Mouse (Mus musculus) liver, embryonic 13.5 days (tissue): Measurements from ENCODE around the gene BC024978. TPM values are rescaled to one million over a fixed set of nuclear protein-coding genes. Genes with fewer than 3 reads are reported as not detected.
A peak's percentile ranks its signal among the peaks of the same experiment; 100 is the strongest.

Experiments used
- ATAC-seq: fragments of 200-750 bp; cut with Nextera tagmentation; 2 replicates; pipeline ENCODE4 v1.8.0; 2017; ENCODE audit warnings: low read depth, mild to moderate bottlenecking, moderate number of reproducible peaks, moderate library complexity
- DNase-seq: peaks from one replicate; pipeline ENCODE4 v3.0.0; 2022
- H3K27ac ChIP-seq: fragments of 300-500 bp; sonication (generic); 2 replicates; pipeline ENCODE4 v1.5.1; 2015; ENCODE audit warnings: moderate library complexity, mild to moderate bottlenecking, inconsistent platforms
- H3K27me3 ChIP-seq: fragments of 300-500 bp; sonication (generic); 2 replicates; pipeline ENCODE4 v1.6.1; 2015; ENCODE audit warnings: mild to moderate bottlenecking, inconsistent platforms
- H3K36me3 ChIP-seq: fragments of 300-500 bp; sonication (generic); 2 replicates; pipeline ENCODE4 v1.6.1; 2015; ENCODE audit warnings: mild to moderate bottlenecking, inconsistent platforms
- H3K4me1 ChIP-seq: fragments of 300-500 bp; sonication (generic); replicated peaks from 2 replicates; pipeline ENCODE4 v1.6.1; 2015; ENCODE audit warnings: inconsistent platforms
- H3K4me2 ChIP-seq: fragments of 300-500 bp; sonication (generic); 2 replicates; pipeline ENCODE4 v1.6.1; 2015; ENCODE audit warnings: inconsistent platforms, mild to moderate bottlenecking, moderate library complexity
- H3K4me3 ChIP-seq: fragments of 300-500 bp; sonication (generic); replicated peaks from 2 replicates; pipeline ENCODE4 v1.5.1; 2015; ENCODE audit warnings: mild to moderate bottlenecking, inconsistent platforms
- H3K9ac ChIP-seq: fragments of 300-500 bp; sonication (generic); 2 replicates; pipeline ENCODE4 v1.6.1; 2015; ENCODE audit warnings: mild to moderate bottlenecking, inconsistent platforms
- H3K9me3 ChIP-seq: fragments of 300-500 bp; sonication (generic); replicated peaks from 2 replicates; pipeline ENCODE4 v1.6.1; 2016; ENCODE audit warnings: inconsistent platforms
- WGBS: fragments of 180-500 bp; shearing (Covaris S2); methylation state at CpG from one replicate; pipeline ENCODE4 v1.1.7; 2015; ENCODE audit not compliant: insufficient replicate concordance; 5-methylcytosine and 5-hydroxymethylcytosine counted together
- polyA plus RNA-seq: library from polyadenylated mRNA; unstranded; fragments of >200 nt; fragmentation: Nextera tagmentation; extraction: Ambion mirVana; gene quantifications from 2 replicates; pipeline ENCODE4 v1.2.1, GENCODE M21; 2015

BC024978 gene
- polyA plus RNA-seq, 1 experiment from 2014 or later: 0.62 TPM

DNA sequence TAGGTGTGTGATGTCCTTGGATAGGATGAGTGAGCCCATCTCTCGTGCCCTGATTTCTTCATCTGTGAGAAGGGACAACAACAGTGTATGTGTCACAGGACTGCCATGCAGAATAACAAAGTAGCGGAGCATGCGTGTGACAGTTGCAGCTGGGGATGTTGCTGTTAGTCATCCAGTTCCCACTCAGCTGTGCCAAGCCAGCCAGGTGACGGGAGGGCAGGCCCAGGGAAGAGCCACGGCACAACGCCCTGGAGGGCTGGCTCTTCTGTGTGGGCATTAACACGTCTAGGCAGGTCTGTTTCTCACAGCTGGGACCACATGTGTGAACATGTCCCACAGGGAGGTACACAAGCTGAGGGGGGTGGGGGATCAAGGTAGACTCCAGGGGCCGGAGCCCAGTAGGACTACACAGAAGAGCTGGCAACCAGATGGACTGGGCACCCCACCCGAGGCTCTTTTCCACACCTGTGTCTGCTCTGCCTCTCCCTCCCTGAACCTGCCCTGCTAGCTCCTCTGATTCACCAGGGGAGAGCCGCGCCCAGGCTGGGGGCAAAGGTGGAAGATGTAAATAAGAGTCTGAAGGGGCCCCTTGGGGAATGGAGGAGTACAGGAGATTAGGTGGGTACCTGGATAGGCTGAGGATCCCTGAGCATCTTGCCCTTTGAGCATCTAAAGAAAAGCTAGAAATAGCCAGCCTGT is 29.4 kb downstream of the BC024978 start:
- WGBS: 83% methylated on average over 11 of the region's 11 CpGs
- peaks cover 84% of the 10 kb centered on the region for H3K4me1 ChIP-seq
- DNase-seq: no peak
- H3K4me2 ChIP-seq: peak overlapping the region; percentile 96
- H3K27ac ChIP-seq: 0 out of 2 replicates have a peak overlapping the region, but pooled peaks have one; percentile 13
- 0 out of 2 replicates have a peak overlapping the region, but pooled peaks have one; percentile 84 for H3K4me3 ChIP-seq
- H3K9me3 ChIP-seq: no peaks in the 10 kb centered on the region
- peak overlapping the region; percentile 88; the same call in 1 of the 2 replicates for H3K9ac ChIP-seq
- no peaks in the 10 kb centered on the region; the same call in 1 of the 2 replicates for H3K36me3 ChIP-seq
- H3K27me3 ChIP-seq: no peaks in the 10 kb centered on the region
- no peak for ATAC-seq

DNA sequence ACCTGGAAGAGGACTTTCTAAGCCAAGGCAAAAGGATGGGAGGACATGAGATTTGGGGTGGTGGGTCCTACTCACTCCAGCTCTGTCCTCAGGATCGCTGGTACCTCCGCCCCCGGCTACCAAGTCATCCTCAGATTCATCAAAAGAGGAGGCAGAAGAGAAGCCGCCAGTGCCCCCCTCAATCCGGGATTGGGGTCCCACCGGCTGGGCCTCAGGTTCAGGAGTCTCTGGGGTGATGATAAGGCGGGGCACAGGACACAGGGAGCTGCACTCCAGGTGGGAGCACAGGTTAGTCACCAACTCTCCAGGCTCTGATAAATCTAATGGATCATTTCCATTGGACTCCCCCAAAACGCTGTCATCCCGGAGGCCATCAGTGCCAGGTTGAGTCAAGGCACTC is 31.7 kb downstream of the BC024978 start:
- Histone ChIP-seq H3K4me1 (peaks cover 73% of the 10 kb centered on the region), H3K4me3 (peak overlapping the region; percentile 84), H3K27ac (peak overlapping the region; percentile 84), H3K9me3 (no peaks in the 10 kb centered on the region), H3K9ac (peak overlapping the region; percentile 88), H3K4me2 (peak overlapping the region; percentile 96), H3K27me3 (no peaks in the 10 kb centered on the region), H3K36me3 (no peaks in the 10 kb centered on the region)
- DNase-seq (no peak), ATAC-seq (no peak)
- 39% methylated on average over 9 of the region's 9 CpGs for WGBS

DNA sequence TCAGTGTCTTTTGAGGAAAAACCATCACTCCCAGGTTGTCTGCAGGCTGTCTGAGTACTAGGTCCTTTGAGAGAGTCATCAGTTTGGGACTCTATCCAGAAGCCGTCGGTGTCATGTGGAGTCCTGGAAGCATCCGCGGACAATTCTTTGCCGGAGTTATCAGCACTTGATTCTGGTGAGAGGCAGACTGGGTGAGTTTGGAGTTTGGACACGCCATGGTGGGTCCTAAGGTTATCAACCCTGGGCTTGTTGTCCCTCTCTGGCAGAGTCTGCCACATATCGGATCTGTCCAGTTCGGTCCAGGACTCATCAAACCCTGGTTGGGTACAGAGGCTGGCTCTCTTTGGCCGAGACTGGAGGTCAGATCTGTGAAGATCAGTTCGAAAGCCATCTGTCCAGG is 32.1 kb downstream of the BC024978 start:
- 4% methylated on average over 10 of the region's 10 CpGs for WGBS
- Histone ChIP-seq H3K36me3 (no peaks in the 10 kb centered on the region), H3K27me3 (no peaks in the 10 kb centered on the region), H3K4me3 (peak overlapping the region; percentile 84), H3K27ac (peak overlapping the region; percentile 84), H3K4me2 (peak overlapping the region; percentile 96), H3K4me1 (peaks cover 73% of the 10 kb centered on the region), H3K9me3 (no peaks in the 10 kb centered on the region), H3K9ac (peak overlapping the region; percentile 88)
- ATAC-seq: no peak
- no peak for DNase-seq

DNA sequence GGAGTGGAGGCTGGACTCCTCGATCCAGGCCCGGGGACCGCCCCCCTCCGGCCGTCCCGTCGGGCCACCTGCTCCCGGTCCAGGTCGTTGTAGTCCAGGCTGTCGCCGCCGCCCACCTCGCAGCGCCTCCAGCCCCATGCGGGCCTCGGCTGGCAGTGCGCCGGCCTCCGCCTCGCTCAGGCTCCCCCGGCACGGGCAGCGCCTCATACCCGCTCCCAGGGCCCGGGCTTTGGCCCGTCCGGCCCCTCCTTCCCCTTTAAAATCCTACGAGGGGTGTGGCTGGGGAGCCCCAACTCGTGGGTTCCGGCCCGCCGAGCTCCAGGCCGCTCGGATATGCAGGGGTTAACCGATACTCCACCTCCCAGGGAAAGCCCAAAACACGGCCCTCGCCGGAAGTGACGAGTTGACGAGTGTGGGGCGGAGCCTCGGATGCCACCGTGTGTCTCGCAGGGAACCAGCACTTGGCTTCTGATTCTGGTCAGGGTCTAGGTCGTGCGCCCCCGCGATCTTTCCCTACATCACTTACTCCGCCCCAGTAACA is 32.8 kb downstream of the BC024978 start, which contains the start of gene Itpkc:
Gene Itpkc (minus strand): TSS at position 381 of the 541 bp plus-strand sequence.
- Histone ChIP-seq H3K4me3 (peak within 1 kb of the TSS; percentile 84), H3K27me3 (no peaks in the 10 kb centered on the region), H3K9ac (peak within 1 kb of the TSS; percentile 88), H3K27ac (peak within 1 kb of the TSS; percentile 84), H3K36me3 (no peaks in the 10 kb centered on the region), H3K9me3 (no peaks in the 10 kb centered on the region), H3K4me2 (peak within 1 kb of the TSS; percentile 96), H3K4me1 (peaks cover 68% of the 10 kb centered on the region)
- DNase-seq (peak; percentile 90), ATAC-seq (peak; percentile 82)
- under 1% methylated on average over 36 of the region's 49 CpGs for WGBS

DNA sequence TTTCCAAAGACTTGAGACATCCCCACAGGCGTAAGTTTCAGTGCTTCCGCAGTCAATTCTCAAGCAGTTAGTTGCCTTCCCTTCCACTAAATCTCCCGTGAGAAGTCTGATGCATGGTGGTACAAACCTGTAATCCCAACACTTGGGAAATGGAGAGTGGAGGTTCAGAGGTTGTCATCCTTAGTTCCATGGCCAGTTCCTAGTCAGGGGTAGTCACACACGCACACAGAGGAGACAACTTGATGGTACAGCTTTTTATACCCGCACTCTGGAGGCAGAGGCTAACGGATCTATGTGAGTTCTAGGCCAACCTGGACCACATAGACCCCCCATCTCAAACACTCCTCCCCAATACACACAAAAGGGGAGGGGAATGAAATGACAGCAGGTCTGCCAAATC is 33.3 kb downstream of the BC024978 start:
- WGBS: 14% methylated on average over 6 of the region's 6 CpGs
- Histone ChIP-seq H3K4me2 (peak overlapping the region; percentile 96), H3K9me3 (no peaks in the 10 kb centered on the region), H3K9ac (peak overlapping the region; percentile 88), H3K27me3 (no peaks in the 10 kb centered on the region), H3K27ac (peak overlapping the region; percentile 84), H3K36me3 (no peaks in the 10 kb centered on the region), H3K4me3 (peak overlapping the region; percentile 84), H3K4me1 (peaks cover 68% of the 10 kb centered on the region)
- DNase-seq (no peak), ATAC-seq (no peak)

DNA sequence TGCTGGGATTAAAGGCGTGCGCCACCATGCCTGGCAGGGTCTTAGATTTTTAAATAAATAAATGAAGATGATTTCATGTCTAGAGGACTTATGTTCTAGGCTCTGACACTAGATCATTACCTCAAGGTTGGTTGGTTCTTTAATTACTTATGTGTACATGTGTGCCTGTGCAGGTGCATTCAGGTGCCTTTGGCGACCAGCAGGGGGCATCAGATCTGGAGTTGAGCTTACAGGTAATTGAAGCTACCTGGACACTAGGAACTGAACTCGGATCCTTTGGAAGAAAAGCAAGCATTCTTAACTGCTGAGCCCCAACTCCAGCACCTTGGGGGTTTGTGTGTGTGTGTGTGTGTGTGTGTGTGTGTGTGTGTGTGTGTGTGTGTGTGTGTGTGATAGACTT is 35.2 kb downstream of the BC024978 start:
- peaks cover 55% of the 10 kb centered on the region for H3K4me1 ChIP-seq
- ATAC-seq (no peak), DNase-seq (no peak)
- no peak overlapping the region for H3K27ac ChIP-seq
- no peaks in the 10 kb centered on the region for H3K9me3 ChIP-seq
- whole genome bisulfite sequencing: 61% methylated on average over 4 of the region's 4 CpGs
- H3K27me3 ChIP-seq: no peaks in the 10 kb centered on the region
- no peak overlapping the region for H3K4me3 ChIP-seq
- H3K4me2 ChIP-seq: no peak overlapping the region
- no peak overlapping the region for H3K9ac ChIP-seq
- H3K36me3 ChIP-seq: no peaks in the 10 kb centered on the region

DNA sequence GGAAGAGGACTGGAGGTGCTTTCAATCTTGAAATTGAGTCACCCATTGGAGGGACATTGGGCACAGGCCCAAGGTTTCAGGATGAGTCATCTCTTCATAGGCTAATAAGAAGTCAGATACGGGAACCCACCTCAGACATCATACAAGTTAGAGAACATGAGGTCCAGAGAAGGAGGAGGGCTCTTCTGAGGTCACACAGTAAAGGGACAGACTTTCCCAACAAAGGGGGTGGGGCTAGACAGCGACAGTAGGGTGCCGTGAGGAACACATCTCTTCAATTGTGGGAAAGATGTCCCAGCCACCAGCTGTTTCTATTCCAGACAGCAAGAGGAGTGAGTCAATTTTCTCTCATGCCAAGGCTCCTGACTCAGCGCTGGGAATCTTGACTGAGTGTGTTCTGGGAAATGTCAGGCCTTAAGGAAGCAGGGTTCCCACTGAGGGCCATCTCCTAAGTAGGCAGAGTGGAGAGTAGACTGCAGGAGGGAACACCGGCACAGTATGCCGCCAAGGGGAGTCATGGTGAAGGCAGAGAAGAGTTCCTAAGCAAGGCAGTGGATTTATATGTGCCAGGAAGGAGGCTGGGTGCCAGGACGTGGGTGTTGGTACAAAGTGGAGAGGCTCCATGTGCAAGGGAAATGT is 36.2 kb downstream of the BC024978 start:
- no peaks in the 10 kb centered on the region for H3K36me3 ChIP-seq
- no peak overlapping the region for H3K4me2 ChIP-seq
- H3K9me3 ChIP-seq: no peaks in the 10 kb centered on the region
- peaks cover 45% of the 10 kb centered on the region for H3K4me1 ChIP-seq
- no peak for ATAC-seq
- WGBS: 68% methylated on average over 7 of the region's 7 CpGs
- H3K27ac ChIP-seq: peak overlapping the region; percentile 32; the same call in 1 of the 2 replicates
- no peaks in the 10 kb centered on the region for H3K27me3 ChIP-seq
- no peak overlapping the region for H3K9ac ChIP-seq
- no peak for DNase-seq
- no peak overlapping the region for H3K4me3 ChIP-seq

DNA sequence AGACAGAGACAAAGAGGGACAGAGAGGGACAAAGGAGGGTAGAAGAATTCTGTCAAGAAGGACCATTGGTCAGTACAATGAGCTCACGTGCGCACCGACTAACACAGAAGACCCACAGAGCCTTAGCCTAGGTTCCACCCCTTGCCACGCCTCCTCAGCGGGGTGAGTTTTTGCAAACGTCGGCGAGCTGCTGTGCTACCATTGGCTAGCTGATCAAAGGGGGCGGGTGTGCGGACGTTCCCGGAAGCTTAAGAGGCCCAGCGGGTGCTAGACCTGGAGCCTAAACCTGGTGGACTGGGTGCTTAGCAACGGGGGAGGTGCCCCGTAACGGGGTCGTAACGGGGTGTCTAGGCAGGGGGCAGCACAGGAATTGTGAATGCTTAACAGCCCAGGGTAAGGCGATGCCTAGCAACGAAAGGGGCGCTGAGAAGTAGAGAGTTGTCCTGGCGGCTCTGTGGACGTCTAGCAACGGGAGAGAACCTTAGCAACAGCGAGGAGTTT is 37.2 kb downstream of the BC024978 start, which contains the start of gene Coq8b:
Gene Coq8b (plus strand): TSS at position 243 of the 501 bp plus-strand sequence.
- H3K4me3 ChIP-seq: peak within 1 kb of the TSS; percentile 74
- no peaks in the 10 kb centered on the region for H3K36me3 ChIP-seq
- ATAC-seq (peak; percentile 89), DNase-seq (peak; percentile 94)
- WGBS: under 1% methylated on average over 25 of the region's 25 CpGs
- no peaks in the 10 kb centered on the region for H3K9me3 ChIP-seq
- H3K4me1 ChIP-seq: peaks cover 35% of the 10 kb centered on the region
- peak within 1 kb of the TSS; percentile 78 for H3K4me2 ChIP-seq
- H3K9ac ChIP-seq: peak within 1 kb of the TSS; percentile 71
- H3K27ac ChIP-seq: peak within 1 kb of the TSS; percentile 50
- no peaks in the 10 kb centered on the region for H3K27me3 ChIP-seq

DNA sequence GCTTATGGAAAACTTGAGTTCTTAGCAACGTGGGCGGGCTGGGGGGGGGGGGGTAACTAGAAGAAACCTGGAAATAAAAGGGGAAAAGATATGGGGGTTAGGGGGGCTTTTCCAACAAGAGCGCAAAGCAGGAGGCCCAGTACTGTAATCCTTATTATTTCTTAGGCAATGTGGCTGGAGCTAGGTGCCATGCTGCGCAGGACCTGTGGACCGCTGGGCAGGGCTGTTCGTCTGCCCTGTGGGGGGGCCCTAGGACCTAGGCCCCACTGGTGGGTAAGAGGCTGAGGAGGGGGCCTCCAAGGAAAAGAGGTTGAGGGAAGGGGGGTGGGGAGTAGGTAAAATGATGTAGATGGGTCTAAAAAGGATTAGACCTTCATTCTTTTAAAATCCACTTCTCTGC is 37.7 kb downstream of the BC024978 start:
- Histone ChIP-seq H3K9ac (peak overlapping the region; percentile 71), H3K4me3 (peak overlapping the region; percentile 74), H3K4me2 (peak overlapping the region; percentile 78), H3K36me3 (no peaks in the 10 kb centered on the region), H3K27ac (peak overlapping the region; percentile 50), H3K27me3 (no peaks in the 10 kb centered on the region), H3K9me3 (no peaks in the 10 kb centered on the region), H3K4me1 (peaks cover 32% of the 10 kb centered on the region)
- 8% methylated on average over 6 of the region's 6 CpGs for WGBS
- ATAC-seq (no peak), DNase-seq (no peak)

DNA sequence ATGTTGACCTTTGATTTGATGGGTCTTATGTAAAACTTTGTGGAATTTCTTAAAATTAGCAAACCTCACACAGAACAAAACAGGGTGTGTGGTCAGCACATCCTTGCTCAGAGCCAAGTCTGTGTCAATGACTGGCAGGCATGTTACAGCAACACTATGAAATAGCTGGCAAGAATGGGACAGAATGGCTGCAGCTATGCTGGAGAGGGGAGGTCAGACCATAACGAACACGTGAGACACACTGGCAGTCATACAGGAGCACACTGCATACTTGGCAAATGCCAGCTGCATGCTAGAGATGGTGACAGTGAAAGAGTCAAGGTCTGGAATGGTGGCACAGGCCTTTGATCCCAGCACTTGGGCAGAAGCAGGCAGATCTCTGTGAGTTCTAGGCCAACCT is 40.1 kb downstream of the BC024978 start:
- no peaks in the 10 kb centered on the region for H3K27me3 ChIP-seq
- H3K9me3 ChIP-seq: no peaks in the 10 kb centered on the region
- H3K4me1 ChIP-seq: peaks cover 23% of the 10 kb centered on the region
- no peak overlapping the region for H3K4me3 ChIP-seq
- no peak overlapping the region for H3K9ac ChIP-seq
- 80% methylated on average over 2 of the region's 2 CpGs for WGBS
- H3K27ac ChIP-seq: no peak overlapping the region
- no peak for ATAC-seq
- H3K4me2 ChIP-seq: no peak overlapping the region
- peaks cover 6% of the 10 kb centered on the region; the same call in 1 of the 2 replicates for H3K36me3 ChIP-seq
- no peak for DNase-seq

DNA sequence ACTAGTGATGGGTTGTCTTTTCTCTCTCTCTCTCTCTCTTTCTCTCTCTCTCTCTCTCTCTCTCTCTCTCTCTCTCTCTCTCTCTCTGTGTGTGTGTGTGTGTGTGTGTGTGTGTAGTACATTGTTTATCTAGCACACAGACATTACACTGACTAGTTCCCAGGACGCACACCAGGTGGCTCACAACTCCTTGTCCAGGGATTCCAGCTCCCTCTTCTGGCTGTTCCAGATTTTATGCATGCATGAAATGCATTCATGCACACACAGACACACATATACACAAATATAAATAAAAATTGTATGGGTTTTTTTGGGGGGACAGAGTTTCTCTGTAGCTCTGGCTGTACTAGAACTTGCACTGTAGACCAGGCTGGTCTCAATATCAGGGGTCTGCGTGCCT is 41.9 kb downstream of the BC024978 start:
- ATAC-seq (no peak), DNase-seq (no peak)
- Histone ChIP-seq H3K9ac (no peak overlapping the region), H3K4me3 (no peak overlapping the region), H3K4me2 (no peak overlapping the region), H3K9me3 (no peaks in the 10 kb centered on the region), H3K27me3 (no peaks in the 10 kb centered on the region), H3K36me3 (peaks cover 6% of the 10 kb centered on the region), H3K27ac (no peak overlapping the region), H3K4me1 (peaks cover 15% of the 10 kb centered on the region)
- 75% methylated on average over 2 of the region's 2 CpGs for WGBS
